Mouse (Mus musculus) ES-E14 (cell line): ENCODE measurements around the gene Ankrd2.

ENCODE experiments used
- CHD2 ChIP-seq: IDR thresholded peaks from 2 replicates; pipeline ENCODE4 v1.6.1; 2014; ENCODE audit warnings: mild to moderate bottlenecking, low read depth, low read length, inconsistent platforms
- HCFC1 ChIP-seq: IDR thresholded peaks from 2 replicates; pipeline ENCODE4 v1.6.1; 2012; ENCODE audit warnings: low read length, inconsistent platforms, borderline replicate concordance; ENCODE audit not compliant: insufficient read depth
- MAFK ChIP-seq: IDR thresholded peaks from 2 replicates; pipeline ENCODE4 v1.6.1; 2014; ENCODE audit warnings: mild to moderate bottlenecking, low read depth, low read length, inconsistent platforms; ENCODE audit not compliant: insufficient read depth
- ZC3H11A ChIP-seq: IDR thresholded peaks from 2 replicates; pipeline ENCODE4 v1.6.1; 2012; ENCODE audit warnings: low read depth, mild to moderate bottlenecking, inconsistent platforms, low read length, borderline replicate concordance

DNA sequence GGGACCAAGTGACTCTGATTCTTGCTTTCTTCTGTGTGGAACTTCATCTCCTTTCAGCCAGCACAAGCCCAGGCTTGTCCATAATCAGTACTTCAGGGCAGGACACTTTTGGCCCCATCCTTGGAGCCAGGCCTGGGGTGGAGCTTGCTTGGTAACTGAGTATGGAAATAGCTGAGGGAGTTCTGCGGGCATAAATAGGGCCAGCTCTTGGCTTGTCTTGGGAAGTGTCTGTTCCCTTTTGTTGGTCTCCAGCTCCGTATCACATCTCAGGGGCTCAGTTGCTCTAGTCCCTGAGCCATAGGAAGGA lies 13.3 kb upstream of the Ankrd2 start:
- TF ChIP-seq MAFK (no peak), ZC3H11A (no peak), CHD2 (no peak), HCFC1 (no peak)
